Mouse (Mus musculus) thymus, postnatal 10 days (tissue): Measurements from ENCODE around the gene Rora.

ENCODE experiments used
- DNase-seq, 2 experiments: peaks; one replicate each; pipeline ENCODE4 v3.0.0; 2021; ENCODE audit warnings: low spot score in 2 of 2

Gene Rora

DNA sequence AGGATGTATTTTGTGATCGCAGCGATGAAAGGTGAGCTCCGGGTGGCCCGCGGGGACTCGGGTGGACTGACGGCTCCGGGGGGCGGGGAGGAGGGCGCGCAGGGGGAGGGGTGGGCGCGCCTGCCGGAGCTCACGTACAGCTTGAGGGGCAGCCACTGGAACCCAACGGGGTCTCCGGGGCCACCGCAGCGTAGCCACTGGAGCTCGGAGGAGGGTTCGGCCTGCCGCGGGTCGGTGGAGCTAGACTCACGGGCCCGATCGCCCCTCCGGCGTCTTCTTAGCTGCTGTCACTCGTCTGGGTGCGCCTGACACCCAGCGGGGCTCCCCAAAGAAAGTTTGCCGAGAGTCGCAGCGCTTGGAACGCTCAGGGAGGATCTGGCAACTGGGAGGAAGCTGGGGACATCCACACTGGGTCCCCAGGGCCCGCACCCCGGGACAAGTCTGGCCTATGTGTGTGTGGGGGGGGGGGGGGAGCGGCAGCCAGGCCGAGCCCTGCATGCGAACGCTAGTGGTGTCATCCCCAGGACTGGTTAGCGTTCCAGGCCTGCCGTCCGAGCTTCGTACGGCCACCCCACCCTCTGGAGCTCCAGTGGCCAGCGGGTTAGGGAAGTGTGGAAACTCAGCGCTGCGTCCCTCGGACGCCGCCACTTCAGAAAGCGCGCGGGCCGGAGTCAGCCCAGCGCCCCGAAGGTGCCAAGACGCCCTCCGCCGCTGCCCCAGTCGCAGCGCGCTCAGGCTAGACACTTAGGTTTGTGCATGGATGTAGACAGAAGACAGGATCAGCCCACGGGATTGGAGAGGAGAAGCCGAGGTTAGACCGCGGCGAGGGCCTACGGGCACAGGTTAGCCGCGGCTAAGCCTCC, 636.7 kb downstream of the Rora start:
- DNase-seq: peak in 1 of 2 experiments; percentile 34

DNA sequence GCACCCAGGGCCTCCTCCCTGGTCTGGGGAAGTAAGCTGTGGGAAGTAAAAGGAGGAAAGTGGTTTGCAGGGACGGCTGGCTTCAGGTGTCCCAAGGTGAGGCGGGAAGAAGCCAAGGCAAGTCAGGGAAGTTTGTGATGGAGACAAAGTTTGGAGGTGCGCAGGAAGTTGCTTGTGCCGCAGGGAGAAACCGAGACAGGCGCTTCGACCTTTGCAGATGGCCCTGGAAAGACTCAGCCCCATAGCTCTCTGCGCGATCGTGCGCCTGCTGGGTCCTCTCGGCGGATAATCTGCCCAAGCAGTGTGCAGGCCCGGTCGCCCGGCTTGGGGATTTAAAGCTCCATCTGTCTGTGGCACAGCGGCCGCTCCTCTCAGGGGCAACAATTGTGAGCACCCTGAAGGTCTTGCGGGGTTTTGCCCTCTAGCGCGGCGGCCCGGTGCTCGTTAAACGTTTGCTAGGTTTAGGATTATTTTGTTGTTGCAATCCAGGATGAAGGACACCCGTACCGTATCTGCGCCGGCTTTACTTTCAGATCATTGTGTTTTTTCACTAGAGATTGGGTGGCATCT, 637.4 kb downstream of the Rora start:
- peak in 1 of 2 experiments; percentile 30 for DNase-seq

DNA sequence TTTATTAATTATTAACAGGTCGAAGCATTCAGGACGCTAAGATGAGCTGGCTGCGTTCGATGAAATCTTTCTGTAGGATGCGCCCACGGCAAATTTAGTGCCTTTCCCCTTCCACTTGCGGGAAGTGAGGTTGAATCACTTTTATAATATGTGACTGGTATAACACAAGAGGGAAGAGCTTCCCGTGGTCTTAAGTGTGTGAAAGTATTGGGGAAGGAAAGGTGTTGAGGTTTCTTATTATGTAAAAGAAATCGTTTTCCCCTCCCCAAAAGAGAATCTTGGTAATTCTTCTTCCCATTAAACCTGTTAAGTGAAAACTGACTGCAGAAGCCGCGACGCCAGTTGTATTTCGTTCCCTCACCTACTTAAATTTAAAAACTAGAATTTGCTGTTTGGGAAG, 637.9 kb downstream of the Rora start:
- no peak for DNase-seq

DNA sequence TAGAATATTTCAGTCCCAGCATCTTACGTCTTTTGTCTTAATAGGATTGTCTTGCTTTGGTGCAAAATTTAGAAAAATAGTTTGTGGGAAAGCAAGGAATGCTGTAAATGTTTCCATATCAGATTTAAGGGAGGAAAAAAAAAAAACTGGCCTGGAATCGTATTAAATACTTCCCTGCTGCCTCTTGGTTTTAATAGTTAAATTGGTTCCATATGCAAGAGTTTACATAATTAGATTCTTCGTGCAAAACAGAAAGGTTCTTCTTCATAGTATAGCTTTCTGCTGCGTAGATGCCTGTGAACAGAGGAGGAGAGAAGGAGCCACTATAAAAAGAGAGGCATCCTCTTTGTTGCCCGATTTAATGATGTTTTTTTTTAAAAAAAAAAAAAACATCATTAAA, 638.8 kb downstream of the Rora start:
- DNase-seq: no peak

DNA sequence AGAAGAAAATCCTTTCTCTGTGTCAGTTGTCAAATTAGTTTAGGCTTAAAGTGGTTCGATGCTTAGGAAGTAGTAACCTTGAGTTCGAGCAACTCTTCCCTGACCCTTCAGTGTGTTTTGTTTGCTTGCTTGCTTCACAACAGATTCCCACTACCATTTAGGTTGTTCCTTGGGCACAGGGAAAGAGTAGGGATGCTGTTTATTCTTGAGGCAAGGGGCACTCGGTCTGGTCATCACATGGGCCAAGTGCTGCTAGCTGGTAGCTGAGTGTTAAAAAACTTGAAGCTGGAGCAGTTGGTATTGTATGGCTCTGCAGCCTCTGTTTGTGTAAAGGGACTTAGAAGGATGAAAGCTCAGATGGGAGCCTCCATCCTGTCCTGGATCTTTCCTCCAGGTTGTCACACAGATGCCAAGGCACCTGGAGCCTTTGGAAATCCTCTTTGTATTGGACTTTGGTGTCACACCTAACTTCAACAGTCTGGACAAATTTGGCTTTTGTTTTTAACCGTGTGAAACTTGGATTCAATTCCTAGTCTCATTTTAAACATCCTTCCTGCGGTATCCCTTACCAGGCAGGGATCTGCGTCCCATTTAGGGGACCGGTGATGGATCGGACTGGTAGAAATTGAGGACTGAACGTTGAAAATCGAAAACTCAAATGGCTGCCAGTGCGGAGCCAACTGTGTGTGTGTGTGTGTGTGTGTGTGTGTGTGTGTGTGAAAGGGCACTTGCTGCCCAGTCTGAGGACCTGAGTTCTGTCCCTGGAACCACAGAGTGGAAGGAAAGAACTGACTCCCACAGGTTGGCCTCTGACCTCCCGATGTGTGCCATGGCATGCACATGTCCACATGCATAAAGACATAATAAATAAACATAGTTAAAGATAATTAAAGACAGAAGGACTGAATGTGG, 639.4 kb downstream of the Rora start:
- DNase-seq: no peak

DNA sequence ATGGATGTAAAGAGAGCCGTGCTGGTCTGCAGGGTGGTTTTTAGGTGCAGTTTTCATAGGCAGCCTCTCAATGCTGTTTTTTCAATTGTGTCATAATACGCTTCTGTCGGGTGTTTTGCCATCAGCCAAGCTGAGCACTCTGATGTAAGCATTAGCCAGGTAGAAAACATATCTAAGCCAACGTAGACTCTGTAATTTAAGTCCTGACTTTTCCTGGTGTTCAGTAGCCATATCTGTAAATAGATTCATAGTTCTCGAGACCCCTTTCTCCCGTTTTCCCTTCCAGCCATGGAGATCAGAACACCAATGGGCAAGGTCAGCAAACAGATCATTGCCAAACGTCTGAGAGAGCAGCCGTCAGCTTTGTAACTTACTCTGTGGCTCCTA, 640.1 kb downstream of the Rora start:
- DNase-seq: no peak

DNA sequence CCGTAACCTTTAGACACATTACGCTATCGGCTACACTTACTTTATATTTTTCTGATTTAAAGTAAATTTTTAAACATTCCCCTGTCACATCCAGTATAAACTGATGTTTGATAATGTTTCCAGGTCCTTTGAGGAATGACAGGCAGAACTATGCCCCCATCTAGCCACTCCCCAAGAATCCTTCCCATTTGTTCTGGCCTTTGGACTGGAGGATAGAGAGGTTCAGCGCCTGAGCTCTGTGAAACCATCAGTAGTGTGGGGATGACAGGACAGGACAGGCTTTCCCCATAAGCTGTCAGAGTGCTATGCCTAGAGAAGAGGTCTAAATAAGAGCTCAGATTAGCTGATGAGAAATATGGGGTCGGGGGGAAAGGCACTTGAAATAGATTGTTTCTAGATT, 640.8 kb downstream of the Rora start:
- no peak for DNase-seq

DNA sequence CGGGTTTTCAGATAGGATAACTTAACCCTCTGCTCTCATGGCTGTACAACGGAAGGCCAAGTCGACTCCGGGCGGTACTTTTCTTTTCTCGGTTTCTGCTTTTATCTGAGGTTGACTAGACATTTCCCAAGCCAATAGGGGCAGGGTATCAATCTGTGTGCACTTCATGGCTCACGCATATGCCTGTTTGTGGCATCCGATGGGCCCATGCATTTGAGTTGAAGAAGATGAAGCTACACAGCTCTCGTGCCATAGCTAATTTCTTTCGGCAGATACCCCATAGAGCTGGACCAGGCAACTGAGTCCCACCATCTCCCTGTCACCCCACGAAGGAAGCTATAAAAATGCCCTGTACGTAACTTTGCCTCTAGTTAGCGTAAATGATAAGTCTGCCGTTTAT, 641.3 kb downstream of the Rora start:
- DNase-seq: no peak

DNA sequence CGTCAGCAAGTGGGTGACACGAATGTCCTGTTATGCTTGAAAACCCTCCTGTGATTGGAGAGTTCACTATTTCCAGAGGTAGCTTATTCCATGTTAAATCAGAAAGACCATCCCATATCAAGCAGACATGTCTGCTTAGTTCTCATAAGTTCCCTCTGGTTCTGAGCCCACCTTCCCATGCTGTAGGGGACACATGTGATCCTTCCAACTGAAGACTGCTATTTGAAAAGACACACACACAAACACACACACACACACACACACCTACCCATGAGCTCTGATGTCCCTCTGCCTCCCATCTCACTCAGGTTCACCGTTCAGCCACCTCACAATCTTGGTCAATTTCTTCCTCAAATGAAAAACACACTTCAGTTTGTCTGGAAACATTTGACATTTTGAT, 642.2 kb downstream of the Rora start:
- DNase-seq: no peak

DNA sequence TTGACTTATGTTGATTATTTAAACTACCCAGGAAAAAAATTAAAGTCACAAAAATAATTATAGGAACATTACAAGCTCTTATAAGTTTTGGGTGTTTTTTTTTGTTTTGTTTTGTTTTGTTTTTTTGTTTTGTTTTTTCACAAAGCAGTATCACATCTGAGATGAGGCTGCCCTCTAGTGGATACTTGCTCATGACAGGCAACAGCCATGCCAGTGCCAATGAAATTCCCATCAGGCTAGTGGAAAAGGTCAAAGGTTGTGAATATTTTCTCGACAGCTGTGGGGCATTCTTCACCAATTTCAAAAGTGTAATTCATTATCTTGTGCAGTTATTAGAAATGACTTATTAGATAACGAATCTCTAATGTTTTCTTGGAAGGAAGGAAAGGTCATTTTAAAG, 642.8 kb downstream of the Rora start:
- peak; percentile 34 to 54 for DNase-seq

DNA sequence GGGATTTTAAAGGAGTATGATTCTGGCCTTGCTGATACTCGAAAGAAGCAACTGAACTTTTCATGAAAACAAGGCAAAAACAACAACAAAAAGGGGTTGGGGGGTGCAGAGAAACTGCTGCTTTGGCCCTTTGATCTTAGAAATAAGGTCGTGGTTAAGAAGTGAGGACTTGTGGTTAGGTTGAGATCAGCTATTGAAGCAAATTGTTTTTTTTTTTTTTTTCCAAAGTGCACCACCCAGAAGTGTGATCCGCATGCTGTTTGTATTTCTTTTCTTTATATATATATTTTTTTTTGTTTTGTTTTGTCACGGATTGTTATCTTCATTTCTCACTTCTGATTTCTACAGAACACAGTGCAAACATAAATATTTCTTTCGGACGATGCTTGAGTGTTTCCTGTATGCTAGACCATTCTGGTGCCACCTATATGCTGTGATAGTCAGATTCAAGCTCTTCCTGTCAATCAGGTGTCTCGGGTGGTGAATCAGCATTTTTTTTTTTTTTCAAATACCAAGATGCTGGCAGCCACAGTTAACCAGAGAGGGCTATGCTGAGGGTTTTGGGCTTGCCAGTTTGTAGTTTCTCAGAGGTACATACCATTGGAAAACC, 644.3 kb downstream of the Rora start:
- DNase-seq: peak in 1 of 2 experiments; percentile 14

DNA sequence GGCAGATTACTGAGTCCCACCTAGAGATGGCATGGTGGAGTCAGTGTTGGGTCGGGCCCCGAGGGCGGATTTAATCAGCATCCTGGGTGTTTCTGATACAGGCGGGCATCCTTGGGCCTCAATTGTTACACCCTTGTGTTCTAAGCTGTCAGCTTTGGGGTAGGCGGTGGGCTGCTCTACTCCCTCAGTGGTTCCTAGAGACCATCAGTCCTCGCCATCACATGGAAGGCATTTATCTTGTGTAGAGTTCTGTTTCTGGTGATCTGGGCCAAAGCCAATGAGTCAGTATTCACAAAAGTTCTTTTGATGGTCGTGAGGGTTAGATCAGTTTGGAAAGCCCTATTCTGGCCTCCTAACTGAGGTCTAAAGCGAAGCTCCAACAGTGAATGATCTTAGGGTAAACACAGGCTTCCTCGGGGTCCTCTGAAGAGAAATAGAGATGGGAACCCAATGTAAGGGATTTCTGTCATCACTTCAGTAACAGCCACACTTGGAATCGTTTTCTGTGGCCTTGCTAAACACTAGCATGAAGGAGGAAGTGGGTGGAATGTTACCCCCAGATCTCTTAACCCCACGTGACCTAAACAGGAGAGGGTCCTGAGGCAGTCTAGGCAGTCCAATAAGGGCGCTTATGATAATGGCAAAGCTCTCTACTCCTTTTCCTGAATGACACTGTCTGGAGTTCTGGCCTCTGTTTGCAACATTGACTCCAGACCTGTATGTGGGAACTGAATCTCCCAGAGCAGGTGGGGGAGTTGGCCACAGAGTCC, 645.2 kb downstream of the Rora start:
- DNase-seq: no peak

DNA sequence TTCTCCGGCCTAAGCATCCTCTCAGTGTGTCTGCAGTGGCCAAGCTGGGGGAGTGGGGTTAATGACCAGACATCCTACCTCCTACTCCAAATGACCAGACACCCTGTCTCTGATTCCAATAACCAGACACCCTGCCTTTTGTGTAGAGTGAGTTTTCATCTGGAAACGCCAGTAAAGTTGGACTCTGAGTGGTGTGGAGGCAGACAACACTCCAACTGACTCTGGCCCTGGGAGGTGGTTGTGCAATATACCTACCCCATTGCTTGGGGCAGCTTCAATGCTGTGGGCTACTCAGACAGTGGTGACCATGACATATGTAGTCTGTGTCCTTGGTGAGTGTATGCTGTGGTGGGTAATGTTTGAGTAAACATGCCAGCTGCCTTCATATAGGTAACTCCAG, 645.9 kb downstream of the Rora start:
- DNase-seq: no peak

DNA sequence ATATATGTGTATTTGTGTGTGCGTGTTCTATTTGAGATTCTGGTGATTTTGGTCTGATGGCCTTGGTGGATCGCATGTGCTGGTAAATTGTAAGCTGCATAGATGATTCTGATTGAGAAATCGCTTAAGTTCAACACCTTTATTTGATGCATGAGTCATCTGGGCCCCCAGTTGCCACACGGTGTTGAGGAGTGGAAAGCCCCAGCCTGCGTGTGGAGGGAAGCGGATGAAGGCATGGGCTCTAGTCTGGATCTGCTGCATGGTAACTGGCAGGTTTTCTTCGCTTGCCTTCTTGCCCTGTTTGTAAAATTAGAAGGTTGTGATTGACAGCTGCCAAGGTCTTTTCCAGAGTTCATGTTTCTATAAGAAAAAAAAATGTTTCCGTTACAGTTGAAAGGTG, 646.7 kb downstream of the Rora start:
- no peak for DNase-seq

DNA sequence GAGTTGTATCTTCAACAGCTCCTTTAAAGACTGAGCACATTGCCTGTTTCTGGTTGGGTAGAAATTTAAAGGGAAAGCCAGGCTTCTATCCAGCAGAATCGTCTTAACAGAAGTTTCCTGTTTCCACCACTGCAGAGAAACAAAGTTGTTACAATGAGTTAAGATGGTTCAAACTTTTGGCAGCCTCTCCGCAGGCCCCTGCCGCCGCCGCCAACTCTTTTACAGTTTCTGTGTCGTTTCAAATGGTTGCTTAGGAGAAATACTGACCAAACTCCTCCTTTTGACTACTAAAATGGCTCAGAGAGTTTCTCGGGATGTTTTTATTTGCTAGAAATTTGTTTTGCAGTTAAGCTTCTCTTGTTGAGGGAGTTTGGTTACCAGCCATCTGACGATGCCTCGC, 647.9 kb downstream of the Rora start:
- no peak for DNase-seq

DNA sequence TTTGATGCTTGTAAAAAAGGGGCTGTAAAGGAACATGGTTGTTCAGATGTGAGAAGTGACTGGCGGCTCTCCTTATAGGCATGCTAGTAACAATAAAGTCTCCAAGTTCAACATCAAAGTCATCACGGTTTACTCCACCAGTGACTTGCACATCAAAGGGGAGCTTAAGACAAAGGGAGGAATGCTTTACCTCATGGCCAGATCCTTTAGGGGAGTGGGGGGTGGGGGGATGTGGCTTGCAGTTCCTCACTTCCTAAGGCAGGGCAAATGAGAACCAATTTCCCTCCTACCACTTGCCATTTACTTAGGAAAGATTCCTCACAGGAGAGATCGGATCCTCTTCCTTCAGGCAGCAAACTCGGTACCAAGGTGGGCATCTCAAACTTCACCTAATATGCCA, 648.4 kb downstream of the Rora start:
- no peak for DNase-seq

DNA sequence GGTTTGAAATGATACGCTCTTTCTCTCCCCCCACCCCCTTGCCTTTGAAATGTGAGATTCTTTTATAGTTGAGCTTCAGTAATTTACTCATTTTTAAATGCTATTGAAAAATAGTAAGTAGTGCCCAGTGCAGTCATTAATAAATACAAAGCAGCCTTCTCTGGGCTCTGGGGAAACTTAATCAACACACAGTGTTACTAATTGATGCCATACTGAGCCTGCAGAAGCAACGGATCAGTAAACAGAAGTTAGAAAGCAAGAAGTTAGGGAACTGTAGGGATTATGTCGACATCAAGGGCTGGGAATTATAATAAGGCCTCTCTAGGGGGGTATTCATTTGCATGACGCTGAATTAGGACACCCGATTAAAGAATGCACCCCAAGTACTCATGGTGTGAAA, 649.3 kb downstream of the Rora start:
- DNase-seq: no peak

DNA sequence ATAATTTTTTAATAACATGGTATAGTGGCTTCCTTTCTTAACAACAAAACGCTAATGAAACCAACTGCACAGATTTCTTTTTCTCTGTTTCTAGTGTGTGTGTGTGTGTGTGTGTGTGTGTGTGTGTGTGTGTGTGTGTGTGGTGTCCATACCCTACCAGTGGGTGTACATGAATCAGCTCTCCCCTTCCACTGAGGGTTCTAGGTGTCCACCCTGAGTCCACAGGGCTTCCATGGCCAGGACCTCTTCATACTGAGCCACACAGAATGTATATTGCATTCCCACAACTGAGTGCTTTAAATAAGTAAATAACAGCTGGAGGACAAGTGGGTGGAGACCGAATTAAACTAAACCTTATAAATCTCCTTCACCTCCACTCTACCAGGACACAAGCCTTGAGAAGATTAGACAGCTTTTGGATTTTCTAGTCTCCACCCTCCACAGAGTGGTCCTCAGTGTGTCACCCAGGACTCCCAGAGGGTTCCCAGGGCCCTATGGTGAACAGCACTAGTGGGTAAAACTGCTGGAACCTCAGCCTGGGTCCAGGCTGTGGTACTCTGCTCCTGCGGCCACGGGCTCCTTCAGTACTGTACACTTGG, 649.9 kb downstream of the Rora start:
- no peak for DNase-seq

DNA sequence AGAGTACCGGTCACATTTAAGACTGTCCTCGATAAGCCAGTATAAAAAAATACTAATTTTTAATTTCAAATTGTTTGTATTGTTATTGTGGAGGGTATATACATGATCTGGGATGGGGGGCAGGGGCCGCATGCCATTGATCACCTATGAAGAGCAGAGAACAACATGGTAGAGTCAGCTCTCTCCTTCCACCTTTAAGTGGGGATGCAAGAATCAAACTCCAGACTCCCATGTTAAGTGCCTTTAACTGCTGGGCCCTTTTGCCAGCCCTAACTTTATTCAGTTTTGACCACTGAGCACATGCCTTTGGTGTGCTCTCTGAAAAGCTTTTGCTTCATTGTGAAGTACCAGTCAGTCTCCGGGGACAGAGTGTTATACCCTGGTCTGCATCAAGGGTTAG, 650.4 kb downstream of the Rora start:
- no peak for DNase-seq

DNA sequence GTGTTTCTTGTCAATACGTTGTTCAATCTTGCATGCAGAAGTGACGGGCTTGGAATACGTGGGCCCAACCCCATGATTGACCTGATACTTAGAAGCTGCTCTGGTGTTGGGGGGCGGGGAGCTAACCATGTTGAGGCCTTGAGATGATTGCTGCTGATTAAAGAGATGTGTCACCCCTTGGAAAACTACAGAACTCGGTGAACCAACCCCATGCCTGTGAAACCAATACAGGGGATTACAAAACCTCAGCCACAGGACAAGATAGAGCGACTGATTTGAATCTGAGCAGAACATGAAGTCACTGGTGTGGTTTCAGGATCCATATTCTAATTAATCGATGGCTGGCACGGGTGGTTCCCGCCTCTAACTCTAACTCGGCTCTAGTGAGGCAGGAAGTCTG, 650.9 kb downstream of the Rora start:
- no peak for DNase-seq

DNA sequence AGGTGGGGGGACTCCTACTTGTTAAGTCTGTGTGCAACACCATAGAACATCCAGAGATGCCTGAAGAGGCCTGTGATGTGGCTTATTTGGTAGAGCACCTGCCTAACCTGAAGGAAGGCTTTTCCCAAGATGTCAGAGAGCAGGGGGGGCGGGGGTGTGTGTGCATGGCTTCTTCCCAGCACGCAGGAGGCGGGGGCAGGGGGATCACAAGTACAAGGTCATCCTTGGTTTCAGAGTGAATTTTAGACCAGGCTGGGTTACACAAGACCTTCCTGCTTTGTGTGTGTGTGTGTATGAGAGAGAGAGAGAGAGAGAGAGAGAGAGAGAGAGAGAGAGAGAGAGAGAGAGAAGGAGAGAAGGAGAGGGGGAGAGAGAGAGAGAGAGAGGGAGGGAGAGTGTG, 651.4 kb downstream of the Rora start:
- DNase-seq: no peak
